Mouse (Mus musculus) CH12.LX (cell line): Measurements from ENCODE around the gene Pithd1. TPM values are rescaled to one million over a fixed set of nuclear protein-coding genes. Genes with fewer than 3 reads are reported as not detected.

ENCODE experiments used
- DNase-seq: peaks from one replicate; pipeline ENCODE4 v3.0.0-alpha.2; 2013; ENCODE audit errors: extremely low read depth
- H3K27ac ChIP-seq: 2 replicates; pipeline ENCODE4 v1.5.1; 2012; ENCODE audit warnings: low read depth, mild to moderate bottlenecking, control low read depth, moderate library complexity; ENCODE audit not compliant: insufficient read depth
- H3K27me3 ChIP-seq: replicated peaks from 2 replicates; pipeline ENCODE3; 2012; ENCODE audit warnings: inconsistent platforms
- H3K36me3 ChIP-seq, 2 experiments: replicated peaks in 1 of 2; 2 replicates each; pipeline versions ENCODE3 to v1.6.1; 2012; ENCODE audit warnings: inconsistent platforms in 1 of 2, low read length in 1 of 2, mild to moderate bottlenecking in 1 of 2, mixed read lengths in 1 of 2, moderate library complexity in 1 of 2; ENCODE audit not compliant: control insufficient read depth in 1 of 2, insufficient read depth in 1 of 2
- H3K4me1 ChIP-seq, 2 experiments: 2 replicates each; pipeline ENCODE4 v1.6.1; 2012; ENCODE audit warnings: inconsistent platforms in 1 of 2, moderate library complexity in 1 of 2; ENCODE audit not compliant: insufficient read depth in 2 of 2, control insufficient read depth in 1 of 2
- H3K4me2 ChIP-seq: 2 replicates; pipeline ENCODE4 v1.6.1; 2012; ENCODE audit warnings: low read depth, mild to moderate bottlenecking, control low read depth; ENCODE audit not compliant: poor library complexity, insufficient read depth, severe bottlenecking
- H3K4me3 ChIP-seq, 3 experiments: fragments of 150-350 bp in 1 of 3; sonication (generic) in 1 of 3; replicated peaks in 1 of 3; 2 replicates each; pipeline versions ENCODE3 to v1.5.1; 2011 to 2012; ENCODE audit warnings: low read depth in 2 of 3, low read length in 2 of 3, mild to moderate bottlenecking in 2 of 3, moderate library complexity in 2 of 3, control low read depth in 1 of 3, improper control_type of control experiment in 1 of 3, inconsistent platforms in 1 of 3, mixed read lengths in 1 of 3; ENCODE audit not compliant: poor library complexity in 1 of 3
- H3K79me2 ChIP-seq: replicated peaks from 2 replicates; pipeline ENCODE4 v1.6.1; 2012; ENCODE audit warnings: mild to moderate bottlenecking, moderate library complexity; ENCODE audit not compliant: control insufficient read depth, poor library complexity, insufficient read depth, severe bottlenecking; ENCODE audit errors: extremely low read depth
- H3K9ac ChIP-seq: 2 replicates; pipeline ENCODE4 v1.6.1; 2012; ENCODE audit warnings: low read depth, mild to moderate bottlenecking, control low read depth, moderate library complexity; ENCODE audit not compliant: insufficient read depth
- H3K9me3 ChIP-seq: replicated peaks from 2 replicates; pipeline ENCODE3; 2012; ENCODE audit warnings: low read length, inconsistent platforms, mixed read lengths
- CHD2 ChIP-seq: IDR thresholded peaks from 2 replicates; pipeline ENCODE4 v1.6.1; 2011; ENCODE audit warnings: low read length, improper control_type of control experiment
- ELF1 ChIP-seq: IDR thresholded peaks from 2 replicates; pipeline ENCODE4 v1.6.1; 2014; ENCODE audit warnings: low read depth, mild to moderate bottlenecking, inconsistent platforms, low read length, improper control_type of control experiment
- EP300 ChIP-seq: IDR thresholded peaks from 2 replicates; pipeline ENCODE4 v1.6.1; 2011; ENCODE audit warnings: low read length, improper control_type of control experiment
- GABPA ChIP-seq: IDR thresholded peaks from 2 replicates; pipeline ENCODE4 v1.6.1; 2012; ENCODE audit warnings: low read depth, low read length, improper control_type of control experiment, inconsistent platforms; ENCODE audit not compliant: insufficient replicate concordance
- HCFC1 ChIP-seq: IDR thresholded peaks from 2 replicates; pipeline ENCODE4 v1.6.1; 2012; ENCODE audit warnings: low read depth, mild to moderate bottlenecking, inconsistent platforms, low read length, improper control_type of control experiment
- IRF4 ChIP-seq: IDR thresholded peaks from 2 replicates; pipeline ENCODE4 v1.6.1; 2014; ENCODE audit warnings: low read depth, mild to moderate bottlenecking, inconsistent platforms, low read length, improper control_type of control experiment
- JUND ChIP-seq: conservative IDR thresholded peaks from 2 replicates; pipeline ENCODE4 v1.6.1; 2011; ENCODE audit warnings: low read depth, low read length, improper control_type of control experiment
- KAT2A ChIP-seq: IDR thresholded peaks from 2 replicates; pipeline ENCODE4 v1.6.1; 2012; ENCODE audit warnings: low read length, improper control_type of control experiment, inconsistent platforms; ENCODE audit not compliant: insufficient replicate concordance
- MAX ChIP-seq: IDR thresholded peaks from 2 replicates; pipeline ENCODE4 v1.6.1; 2011; ENCODE audit warnings: low read length, improper control_type of control experiment
- MAZ ChIP-seq: IDR thresholded peaks from 2 replicates; pipeline ENCODE4 v1.6.1; 2012; ENCODE audit warnings: low read depth, mild to moderate bottlenecking, inconsistent platforms, low read length, improper control_type of control experiment, moderate library complexity
- MEF2A ChIP-seq: IDR thresholded peaks from 2 replicates; pipeline ENCODE4 v1.6.1; 2014; ENCODE audit warnings: low read depth, mild to moderate bottlenecking, inconsistent platforms, low read length, improper control_type of control experiment, borderline replicate concordance
- MXI1 ChIP-seq: IDR thresholded peaks from 2 replicates; pipeline ENCODE4 v1.6.1; 2011; ENCODE audit warnings: mild to moderate bottlenecking, low read depth, low read length, improper control_type of control experiment
- MYC ChIP-seq: IDR thresholded peaks from 2 replicates; pipeline ENCODE4 v1.6.1; 2011; ENCODE audit warnings: low read depth, mild to moderate bottlenecking, improper control_type of control experiment, low read length
- NELFE ChIP-seq: IDR thresholded peaks from 2 replicates; pipeline ENCODE4 v1.6.1; 2011; ENCODE audit warnings: low read depth, low read length, improper control_type of control experiment
- POLR2A ChIP-seq: IDR thresholded peaks from 2 replicates; pipeline ENCODE4 v1.6.1; 2011; ENCODE audit warnings: low read depth, mild to moderate bottlenecking, improper control_type of control experiment, low read length
- POLR2AphosphoS2 ChIP-seq: IDR thresholded peaks from 2 replicates; pipeline ENCODE4 v1.6.1; 2011; ENCODE audit warnings: low read depth, low read length, improper control_type of control experiment
- RCOR1 ChIP-seq: conservative IDR thresholded peaks from 2 replicates; pipeline ENCODE4 v1.6.1; 2012; ENCODE audit warnings: low read depth, mild to moderate bottlenecking, inconsistent platforms, low read length, improper control_type of control experiment
- SIN3A ChIP-seq: IDR thresholded peaks from 2 replicates; pipeline ENCODE4 v1.6.1; 2012; ENCODE audit warnings: low read length, improper control_type of control experiment, inconsistent platforms
- SMC3 ChIP-seq: IDR thresholded peaks from 2 replicates; pipeline ENCODE4 v1.6.1; 2011; ENCODE audit warnings: low read depth, low read length, improper control_type of control experiment
- TBP ChIP-seq: conservative IDR thresholded peaks from 2 replicates; pipeline ENCODE4 v1.6.1; 2011; ENCODE audit warnings: low read depth, low read length, improper control_type of control experiment
- TCF12 ChIP-seq: IDR thresholded peaks from 2 replicates; pipeline ENCODE4 v1.6.1; 2014; ENCODE audit warnings: low read depth, mild to moderate bottlenecking, inconsistent platforms, low read length, improper control_type of control experiment
- UBTF ChIP-seq: IDR thresholded peaks from 2 replicates; pipeline ENCODE4 v1.6.1; 2012; ENCODE audit warnings: low read depth, mild to moderate bottlenecking, inconsistent platforms, low read length, improper control_type of control experiment, moderate library complexity
- USF2 ChIP-seq: conservative IDR thresholded peaks from 2 replicates; pipeline ENCODE4 v1.6.1; 2011; ENCODE audit warnings: low read depth, low read length, improper control_type of control experiment
- ZC3H11A ChIP-seq: IDR thresholded peaks from 2 replicates; pipeline ENCODE4 v1.6.1; 2012; ENCODE audit warnings: low read depth, mild to moderate bottlenecking, inconsistent platforms, low read length, improper control_type of control experiment
- ZKSCAN1 ChIP-seq: IDR thresholded peaks from 2 replicates; pipeline ENCODE4 v1.6.1; 2012; ENCODE audit warnings: low read depth, inconsistent platforms, low read length, improper control_type of control experiment, borderline replicate concordance
- ZMIZ1 ChIP-seq: IDR thresholded peaks from 2 replicates; pipeline ENCODE4 v1.6.1; 2012; ENCODE audit warnings: low read depth, mild to moderate bottlenecking, inconsistent platforms, low read length, improper control_type of control experiment
- dilution Hi-C: fragments of 300-500 bp; cut with MboI; formaldehyde crosslinking; loops from 2 replicates; pipeline ENCODE4 v1.14.3; 2020; ENCODE audit warnings: low sequenced_read_pairs; ENCODE audit not compliant: extremely low pct_unique_long_range_greater_than_20kb, extremely low pct_ligation_motif_present
- in situ Hi-C: fragments of 300-500 bp; cut with MboI; formaldehyde crosslinking; loops from 3 replicates; pipeline ENCODE4 v1.14.3; 2019; ENCODE audit warnings: low sequenced_read_pairs, low pct_ligation_motif_present, low pct_unique_long_range_greater_than_20kb, mixed read lengths
- polyA plus RNA-seq: library from polyadenylated mRNA; unstranded; fragments of >175 nt; gene quantifications from 2 replicates; pipeline ENCODE4 v1.2.1, GENCODE M21; 2012; ENCODE audit warnings: low read depth; ENCODE audit not compliant: insufficient read length
- total RNA-seq, 2 experiments: library from RNA; depleted of rRNA; stranded (reverse); fragments of 300-350 nt in 1 of 2; fragments of >200 nt in 1 of 2; gene quantifications; 2 replicates each; pipeline ENCODE4 v1.2.3; 2012 to 2014

Pithd1 gene
- total and polyA plus RNA-seq, 3 experiments = 53.2 to 87.5 (median 53.2) TPM

DNA sequence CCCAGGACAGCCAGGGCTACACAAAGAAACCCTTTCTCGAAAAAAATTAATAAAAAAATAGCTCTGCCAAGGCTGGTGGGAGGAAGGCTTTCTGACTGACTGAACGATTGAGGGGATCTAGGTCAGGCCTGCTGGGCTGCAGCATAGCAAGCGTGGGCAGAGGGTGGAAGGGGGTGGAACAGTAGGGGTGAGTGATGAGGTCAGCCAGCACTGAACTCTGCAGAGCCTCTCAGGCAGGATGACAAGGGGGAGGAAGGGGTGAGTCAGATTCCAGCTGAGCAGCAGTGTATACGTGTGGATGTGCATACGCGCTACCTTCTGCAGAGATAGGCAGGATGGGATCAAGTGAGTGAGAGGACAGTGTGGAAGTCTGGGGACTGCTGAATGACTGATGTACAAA is 37.2 kb downstream of the Pithd1 start:
- H3K27me3 ChIP-seq = no peaks in the 10 kb centered on the region
- no peak overlapping the region for H3K27ac ChIP-seq
- in situ Hi-C loops = loop anchor here (10.0 kb wide), 1 partner anchor 65 kb away; no protein-coding TSS in a partner anchor
- TF ChIP-seq USF2 (no peak), GABPA (no peak), UBTF (no peak), POLR2AphosphoS2 (no peak), JUND (no peak), MYC (no peak), ZMIZ1 (no peak), ZC3H11A (no peak), ELF1 (no peak), EP300 (no peak), ZKSCAN1 (no peak), CHD2 (no peak), IRF4 (no peak), KAT2A (no peak), SIN3A (no peak), POLR2A (no peak), MAZ (no peak), MEF2A (no peak), MXI1 (no peak)
- no peaks in the 10 kb centered on the region for H3K79me2 ChIP-seq
- H3K9me3 ChIP-seq = peaks cover 11% of the 10 kb centered on the region
- peaks cover 3 to 23% of the 10 kb centered on the region in 2 experiments; a peak in 3 of 4 replicates for H3K4me1 ChIP-seq
- no peak overlapping the region for H3K9ac ChIP-seq
- no peak overlapping the region for H3K4me3 ChIP-seq
- H3K4me2 ChIP-seq = no peak overlapping the region
- dilution Hi-C loops = no loop called here
- peaks cover 17 to 46% of the 10 kb centered on the region in 2 experiments for H3K36me3 ChIP-seq
- no peak for DNase-seq

DNA sequence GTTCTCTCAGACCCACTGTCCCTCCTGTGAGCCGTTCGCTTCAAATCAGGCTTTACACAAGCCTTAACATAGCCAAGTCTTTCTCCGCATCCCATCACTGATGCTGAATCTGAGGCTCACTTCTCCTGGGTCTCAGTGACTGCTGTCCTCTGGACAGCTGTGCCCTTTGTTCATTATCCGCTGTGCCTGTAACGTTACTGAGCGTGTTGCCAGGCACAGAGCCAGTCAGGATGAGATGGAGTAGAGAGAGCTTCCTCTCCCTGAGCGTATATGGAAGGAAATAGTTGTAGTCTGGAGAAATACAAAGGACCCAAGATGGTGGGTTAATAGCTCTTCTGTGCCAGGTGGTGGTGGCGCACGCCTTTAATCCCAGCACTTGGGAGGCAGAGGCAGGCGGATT is 37.6 kb downstream of the Pithd1 start:
- peaks cover 11% of the 10 kb centered on the region for H3K9me3 ChIP-seq
- H3K4me2 ChIP-seq = no peak overlapping the region
- H3K79me2 ChIP-seq = no peaks in the 10 kb centered on the region
- in situ Hi-C loops (loop anchor here (10.0 kb wide), 1 partner anchor 65 kb away; no protein-coding TSS in a partner anchor), dilution Hi-C loops (no loop called here)
- no peak overlapping the region for H3K9ac ChIP-seq
- H3K27ac ChIP-seq = no peak overlapping the region
- TF ChIP-seq MAX = no peak
- TF ChIP-seq ZKSCAN1 = no peak
- TF ChIP-seq ELF1 = no peak
- TF ChIP-seq KAT2A = no peak
- no peak for TF ChIP-seq USF2
- TF ChIP-seq NELFE = no peak
- no peak for TF ChIP-seq EP300
- TF ChIP-seq TBP = no peak
- TF ChIP-seq RCOR1 = no peak
- TF ChIP-seq HCFC1 = no peak
- no peak for TF ChIP-seq JUND
- no peak for TF ChIP-seq MAZ
- TF ChIP-seq TCF12 = no peak
- TF ChIP-seq SMC3 = no peak
- TF ChIP-seq, all 38 proteins: peak for 0
- no peak overlapping the region for H3K4me3 ChIP-seq
- H3K27me3 ChIP-seq = no peaks in the 10 kb centered on the region
- peaks cover 15 to 43% of the 10 kb centered on the region in 2 experiments for H3K36me3 ChIP-seq
- peaks cover 3 to 23% of the 10 kb centered on the region in 2 experiments; a peak in 3 of 4 replicates for H3K4me1 ChIP-seq
- DNase-seq = no peak
